Mouse (Mus musculus): Measurements from ENCODE around the gene Ahdc1. TPM values are rescaled to one million over a fixed set of nuclear protein-coding genes. Genes with fewer than 3 reads are reported as not detected.
"Not testable (repeated sequence)": the region's sequence is repeated elsewhere in the genome, so short reads cannot be mapped to it uniquely, and the experiment has no call there.

The Ahdc1 gene
- polyA plus RNA-seq, 1 experiment from 2014 or later, result 8.0 TPM

DNA sequence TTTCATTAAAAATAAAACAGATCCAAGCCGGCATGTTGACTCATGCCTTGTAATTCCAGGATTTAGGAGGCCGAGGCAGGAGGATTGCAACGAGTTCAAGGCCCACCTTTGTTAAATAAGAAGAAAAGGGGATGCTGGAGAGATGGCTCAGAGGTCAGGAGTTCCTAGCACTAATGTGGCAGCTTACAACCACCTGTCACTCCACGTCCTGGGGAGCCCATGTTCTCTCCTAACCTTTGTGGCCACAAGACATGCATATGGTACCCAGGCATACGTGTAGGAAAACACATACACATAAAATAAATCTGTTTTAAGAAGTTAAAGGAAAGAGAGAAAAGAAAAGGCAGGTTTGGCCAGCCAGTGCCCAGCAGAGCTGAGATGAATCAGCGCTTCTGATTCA is 82.0 kb downstream of the Ahdc1 start:
- H3K4me2 ChIP-seq (ENCODE audit: low read depth, low read length), result no peak overlapping the region
- WGBS, result 70% methylated on average over 6 of the region's 6 CpGs
- peak overlapping the region; percentile 97 for H3K27ac ChIP-seq (ENCODE audit: low read length)
- H3K27me3 ChIP-seq (ENCODE audit: control insufficient read depth, insufficient read depth, low read depth, low read length), result no peaks in the 10 kb centered on the region
- no peak for ATAC-seq (ENCODE audit: low read depth)
- peak overlapping the region; percentile 39; the same call in 1 of the 2 replicates for H3K9ac ChIP-seq (ENCODE audit: low read length)
- no peak overlapping the region for H3K4me3 ChIP-seq (ENCODE audit: low read length)
- H3K4me1 ChIP-seq (replicated peaks; ENCODE audit: control insufficient read depth, insufficient read depth, low read length), result peaks cover 76% of the 10 kb centered on the region
- no peaks in the 10 kb centered on the region for H3K9me3 ChIP-seq (ENCODE audit: control insufficient read depth, low read length)
- no peaks in the 10 kb centered on the region for H3K36me3 ChIP-seq (ENCODE audit: control insufficient read depth, insufficient read depth, low read length)

GRCm38 (mm10) chr4:133093481-133094033 is 82.5 kb downstream of the Ahdc1 start:
- H3K36me3 ChIP-seq (ENCODE audit: control insufficient read depth, insufficient read depth, low read length), result no peaks in the 10 kb centered on the region
- no peak overlapping the region for H3K4me3 ChIP-seq (ENCODE audit: low read length)
- peak overlapping the region; percentile 97 for H3K27ac ChIP-seq (ENCODE audit: low read length)
- WGBS, result 19% methylated on average over 6 of the region's 6 CpGs
- peaks cover 71% of the 10 kb centered on the region for H3K4me1 ChIP-seq (replicated peaks; ENCODE audit: control insufficient read depth, insufficient read depth, low read length)
- ATAC-seq (ENCODE audit: low read depth), result no peak
- peak overlapping the region; percentile 38 for H3K9ac ChIP-seq (ENCODE audit: low read length)
- no peaks in the 10 kb centered on the region for H3K27me3 ChIP-seq (ENCODE audit: control insufficient read depth, insufficient read depth, low read depth, low read length)
- H3K9me3 ChIP-seq (ENCODE audit: control insufficient read depth, low read length), result no peaks in the 10 kb centered on the region
- no peak overlapping the region for H3K4me2 ChIP-seq (ENCODE audit: low read depth, low read length)

DNA sequence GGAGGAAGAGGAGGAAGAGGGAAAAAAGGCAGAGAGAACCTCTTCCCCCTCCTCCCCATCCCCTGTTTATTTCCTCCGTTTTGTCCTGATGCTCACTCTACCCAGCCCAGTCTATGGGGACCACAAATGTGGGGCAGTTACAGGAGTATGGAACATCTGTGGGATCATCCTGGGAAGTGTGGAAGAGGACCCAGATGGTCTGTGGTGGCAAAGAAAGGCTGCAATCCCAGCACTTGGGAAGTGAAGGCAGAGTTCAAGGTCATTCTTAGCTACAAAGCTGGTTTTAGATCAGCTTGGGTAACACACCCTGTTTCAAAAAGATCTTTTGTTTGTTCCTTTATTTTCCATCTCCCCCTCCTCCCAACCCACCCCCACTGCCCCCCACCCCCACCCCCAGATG is 83.2 kb downstream of the Ahdc1 start:
- peak overlapping the region; percentile 97 for H3K27ac ChIP-seq (ENCODE audit: low read length)
- peaks cover 64% of the 10 kb centered on the region for H3K4me1 ChIP-seq (replicated peaks; ENCODE audit: control insufficient read depth, insufficient read depth, low read length)
- no peak overlapping the region for H3K4me2 ChIP-seq (ENCODE audit: low read depth, low read length)
- ATAC-seq (ENCODE audit: low read depth), result no peak
- 40% methylated on average over 1 of the region's 1 CpGs for WGBS
- H3K36me3 ChIP-seq (ENCODE audit: control insufficient read depth, insufficient read depth, low read length), result no peaks in the 10 kb centered on the region
- no peaks in the 10 kb centered on the region for H3K27me3 ChIP-seq (ENCODE audit: control insufficient read depth, insufficient read depth, low read depth, low read length)
- H3K4me3 ChIP-seq (ENCODE audit: low read length), result no peak overlapping the region
- no peaks in the 10 kb centered on the region for H3K9me3 ChIP-seq (ENCODE audit: control insufficient read depth, low read length)
- H3K9ac ChIP-seq (ENCODE audit: low read length), result no peak overlapping the region

GRCm38 (mm10) chr4:133094936-133095733 is 84.1 kb downstream of the Ahdc1 start:
- no peaks in the 10 kb centered on the region for H3K9me3 ChIP-seq (ENCODE audit: control insufficient read depth, low read length)
- peak overlapping the region; percentile 49 for H3K9ac ChIP-seq (ENCODE audit: low read length)
- H3K4me2 ChIP-seq (ENCODE audit: low read depth, low read length), result peak overlapping the region; percentile 50
- H3K4me1 ChIP-seq (replicated peaks; ENCODE audit: control insufficient read depth, insufficient read depth, low read length), result peaks cover 56% of the 10 kb centered on the region
- WGBS, result 36% methylated on average over 16 of the region's 16 CpGs
- peak overlapping the region; percentile 93 for H3K27ac ChIP-seq (ENCODE audit: low read length)
- H3K27me3 ChIP-seq (ENCODE audit: control insufficient read depth, insufficient read depth, low read depth, low read length), result no peaks in the 10 kb centered on the region
- H3K4me3 ChIP-seq (ENCODE audit: low read length), result peak overlapping the region; percentile 17
- H3K36me3 ChIP-seq (ENCODE audit: control insufficient read depth, insufficient read depth, low read length), result no peaks in the 10 kb centered on the region
- ATAC-seq (ENCODE audit: low read depth), result peak; percentile 11

GRCm38 (mm10) chr4:133095734-133096065 is 84.6 kb downstream of the Ahdc1 start:
- Histone ChIP-seq H3K4me1 (replicated peaks; ENCODE audit: control insufficient read depth, insufficient read depth, low read length) (peaks cover 51% of the 10 kb centered on the region), H3K4me3 (ENCODE audit: low read length) (peak overlapping the region; percentile 17), H3K4me2 (ENCODE audit: low read depth, low read length) (peak overlapping the region; percentile 50), H3K27ac (ENCODE audit: low read length) (peak overlapping the region; percentile 93), H3K9ac (ENCODE audit: low read length) (peak overlapping the region; percentile 49)
- ATAC-seq (ENCODE audit: low read depth); H3K9me3 ChIP-seq (ENCODE audit: control insufficient read depth, low read length); H3K36me3 ChIP-seq (ENCODE audit: control insufficient read depth, insufficient read depth, low read length); H3K27me3 ChIP-seq (ENCODE audit: control insufficient read depth, insufficient read depth, low read depth, low read length): not testable (repeated sequence)
- 20% methylated on average over 3 of the region's 3 CpGs for WGBS

GRCm38 (mm10) chr4:133096671-133097070 is 85.6 kb downstream of the Ahdc1 start:
- H3K27me3 ChIP-seq (ENCODE audit: control insufficient read depth, insufficient read depth, low read depth, low read length); H3K36me3 ChIP-seq (ENCODE audit: control insufficient read depth, insufficient read depth, low read length); H3K4me2 ChIP-seq (ENCODE audit: low read depth, low read length); H3K9ac ChIP-seq (ENCODE audit: low read length); H3K9me3 ChIP-seq (ENCODE audit: control insufficient read depth, low read length); ATAC-seq (ENCODE audit: low read depth); H3K27ac ChIP-seq (ENCODE audit: low read length): not testable (repeated sequence)
- H3K4me1 ChIP-seq (replicated peaks; ENCODE audit: control insufficient read depth, insufficient read depth, low read length), result peaks cover 41% of the 10 kb centered on the region
- WGBS, result under 1% methylated on average over 11 of the region's 26 CpGs
- peak overlapping the region; percentile 34 for H3K4me3 ChIP-seq (ENCODE audit: low read length)

DNA sequence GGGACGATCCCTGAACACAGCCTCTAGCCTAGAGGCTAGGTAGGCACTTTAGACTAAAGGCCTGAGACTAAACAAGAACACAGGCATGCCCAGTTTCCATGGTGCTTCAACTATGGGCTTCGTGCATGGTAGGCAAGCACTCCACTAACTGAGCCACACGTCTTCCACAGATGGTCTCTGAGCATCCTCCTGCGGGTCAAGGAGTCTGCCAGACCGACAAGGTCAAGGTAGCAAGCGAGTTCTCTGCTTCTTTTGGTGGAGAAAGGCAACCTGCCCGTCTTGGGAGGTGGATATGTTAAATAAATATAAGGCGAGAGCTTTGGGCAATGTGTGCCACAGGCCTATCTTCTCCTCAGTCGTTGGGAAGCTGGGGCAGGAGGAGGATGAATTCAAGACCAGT is 90.7 kb downstream of the Ahdc1 start:
- no peak overlapping the region for H3K4me2 ChIP-seq (ENCODE audit: low read depth, low read length)
- WGBS, result 61% methylated on average over 9 of the region's 9 CpGs
- no peaks in the 10 kb centered on the region for H3K36me3 ChIP-seq (ENCODE audit: control insufficient read depth, insufficient read depth, low read length)
- H3K9ac ChIP-seq (ENCODE audit: low read length), result no peak overlapping the region
- no peak for ATAC-seq (ENCODE audit: low read depth)
- 0 out of 2 replicates have a peak overlapping the region, but pooled peaks have one; percentile 25 for H3K27ac ChIP-seq (ENCODE audit: low read length)
- H3K27me3 ChIP-seq (ENCODE audit: control insufficient read depth, insufficient read depth, low read depth, low read length), result no peaks in the 10 kb centered on the region
- no peak overlapping the region for H3K4me3 ChIP-seq (ENCODE audit: low read length)
- peaks cover 18% of the 10 kb centered on the region for H3K4me1 ChIP-seq (replicated peaks; ENCODE audit: control insufficient read depth, insufficient read depth, low read length)
- no peaks in the 10 kb centered on the region for H3K9me3 ChIP-seq (ENCODE audit: control insufficient read depth, low read length)

- H3K9ac ChIP-seq (ENCODE audit: low read length), result peak overlapping the region; percentile 55
- peak; percentile 83; the same call in 1 of the 2 replicates for ATAC-seq (ENCODE audit: low read depth)
Observed at GRCm38 (mm10) chr4:133103525-133104193, 92.6 kb downstream of the Ahdc1 start.

GRCm38 (mm10) chr4:133104194-133104569 is 93.1 kb downstream of the Ahdc1 start:
- Histone ChIP-seq H3K36me3 (ENCODE audit: control insufficient read depth, insufficient read depth, low read length) (no peaks in the 10 kb centered on the region), H3K4me3 (ENCODE audit: low read length) (no peak overlapping the region; the same call in 1 of the 2 replicates), H3K27me3 (ENCODE audit: control insufficient read depth, insufficient read depth, low read depth, low read length) (no peaks in the 10 kb centered on the region), H3K9me3 (ENCODE audit: control insufficient read depth, low read length) (no peaks in the 10 kb centered on the region), H3K4me1 (replicated peaks; ENCODE audit: control insufficient read depth, insufficient read depth, low read length) (peaks cover 37% of the 10 kb centered on the region), H3K27ac (ENCODE audit: low read length) (peak overlapping the region; percentile 95), H3K9ac (ENCODE audit: low read length) (peak overlapping the region; percentile 35; the same call in 1 of the 2 replicates), H3K4me2 (ENCODE audit: low read depth, low read length) (peak overlapping the region; percentile 42)
- peak; percentile 81 for ATAC-seq (ENCODE audit: low read depth)
- 20% methylated on average over 10 of the region's 10 CpGs for WGBS

More at GRCm38 (mm10) chr4:133103525-133104193, 92.6 kb downstream of the Ahdc1 start:
- WGBS, result 20% methylated on average over 15 of the region's 16 CpGs
- Histone ChIP-seq H3K4me1 (replicated peaks; ENCODE audit: control insufficient read depth, insufficient read depth, low read length) (peaks cover 32% of the 10 kb centered on the region), H3K9me3 (ENCODE audit: control insufficient read depth, low read length) (no peaks in the 10 kb centered on the region), H3K36me3 (ENCODE audit: control insufficient read depth, insufficient read depth, low read length) (no peaks in the 10 kb centered on the region), H3K4me2 (ENCODE audit: low read depth, low read length) (peak overlapping the region; percentile 42), H3K27ac (ENCODE audit: low read length) (peak overlapping the region; percentile 95), H3K4me3 (ENCODE audit: low read length) (peak overlapping the region; percentile 18), H3K27me3 (ENCODE audit: control insufficient read depth, insufficient read depth, low read depth, low read length) (no peaks in the 10 kb centered on the region)
